Mouse (Mus musculus) forebrain, embryonic 13.5 days (tissue): ENCODE measurements around the gene Gm14190. TPM values are rescaled to one million over a fixed set of nuclear protein-coding genes. Genes with fewer than 3 reads are reported as not detected.
"Not testable (repeated sequence)": the region's sequence is repeated elsewhere in the genome, so short reads cannot be mapped to it uniquely, and the experiment has no call there.

Experiments used
- ATAC-seq: fragments of 200-750 bp; cut with Nextera tagmentation; 2 replicates; pipeline ENCODE4 v1.8.0; 2017
- H3K27ac ChIP-seq: fragments of 300-500 bp; sonication (generic); 2 replicates; pipeline ENCODE4 v1.5.1; 2015; ENCODE audit warnings: inconsistent platforms, mild to moderate bottlenecking, moderate library complexity
- H3K27me3 ChIP-seq: fragments of 300-500 bp; sonication (generic); 2 replicates; pipeline ENCODE4 v1.6.1; 2015; ENCODE audit warnings: mild to moderate bottlenecking, inconsistent platforms
- H3K36me3 ChIP-seq: fragments of 300-500 bp; sonication (generic); 2 replicates; pipeline ENCODE4 v1.6.1; 2015; ENCODE audit warnings: mild to moderate bottlenecking, inconsistent platforms; ENCODE audit not compliant: poor library complexity, severe bottlenecking
- H3K4me1 ChIP-seq: fragments of 300-500 bp; sonication (generic); 2 replicates; pipeline ENCODE4 v1.6.1; 2015; ENCODE audit warnings: inconsistent platforms
- H3K4me2 ChIP-seq: fragments of 300-500 bp; sonication (generic); 2 replicates; pipeline ENCODE4 v1.6.1; 2015; ENCODE audit warnings: inconsistent platforms, mild to moderate bottlenecking, moderate library complexity
- H3K4me3 ChIP-seq: fragments of 300-500 bp; sonication (generic); 2 replicates; pipeline ENCODE4 v1.5.1; 2015; ENCODE audit warnings: mild to moderate bottlenecking, inconsistent platforms
- H3K9ac ChIP-seq: fragments of 300-500 bp; sonication (generic); 2 replicates; pipeline ENCODE4 v1.6.1; 2015; ENCODE audit warnings: mild to moderate bottlenecking, inconsistent platforms
- H3K9me3 ChIP-seq: fragments of 300-500 bp; sonication (generic); replicated peaks from 2 replicates; pipeline ENCODE4 v1.6.1; 2016; ENCODE audit warnings: inconsistent platforms
- WGBS: fragments of 180-500 bp; shearing (Covaris S2); methylation state at CpG from one replicate; pipeline ENCODE4 v1.1.7; 2015; 5-methylcytosine and 5-hydroxymethylcytosine counted together
- polyA plus RNA-seq: library from polyadenylated mRNA; unstranded; fragments of >200 nt; fragmentation: Nextera tagmentation; extraction: Ambion mirVana; gene quantifications from 2 replicates; pipeline ENCODE4 v1.2.1, GENCODE M21; 2015

Gm14190 gene
- polyA plus RNA-seq = not detected in 2 replicates

GRCm38 (mm10) chr11:99690463-99690862, at the start of gene Gm14190:
TSS of gene Gm14190 (minus strand) at chr11:99690740.
- no peak within 1 kb of the TSS for H3K4me2 ChIP-seq
- H3K4me1 ChIP-seq = no peaks in the 10 kb centered on the region
- H3K9ac ChIP-seq = no peak within 1 kb of the TSS
- no peak within 1 kb of the TSS for H3K27ac ChIP-seq
- no peak for ATAC-seq
- no peaks in the 10 kb centered on the region for H3K9me3 ChIP-seq
- 95% methylated on average over 1 of the region's 1 CpGs for WGBS
- H3K27me3 ChIP-seq = no peaks in the 10 kb centered on the region
- no peak within 1 kb of the TSS for H3K4me3 ChIP-seq
- H3K36me3 ChIP-seq = no peaks in the 10 kb centered on the region

DNA sequence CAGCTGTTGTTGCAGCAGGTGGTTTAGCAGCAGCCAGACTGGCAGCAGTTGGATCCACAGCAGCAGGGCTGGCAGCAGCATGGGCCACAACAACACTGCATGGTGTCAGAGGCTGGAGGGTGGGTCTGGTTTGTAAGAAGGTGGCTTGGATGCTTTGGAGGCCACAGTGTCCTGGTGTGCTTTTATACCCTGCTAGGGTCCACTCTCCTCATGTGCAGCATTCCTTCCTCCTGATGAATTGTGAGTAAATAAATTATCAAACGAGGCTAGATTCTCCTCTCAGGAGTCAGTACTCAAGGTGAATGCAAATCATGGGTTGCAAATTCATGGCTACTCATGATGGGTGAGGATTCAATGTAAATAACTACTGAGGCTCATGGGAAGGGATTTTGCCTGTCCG, 43.6 kb upstream of the Gm14190 start, which contains the start of gene Gm14180:
TSS of gene Gm14180 (minus strand) at position 101 of the 400 bp plus-strand sequence.
- 67% methylated on average over 2 of the region's 2 CpGs for WGBS
- H3K27ac ChIP-seq = no peak within 1 kb of the TSS
- no peak within 1 kb of the TSS for H3K4me2 ChIP-seq
- H3K27me3 ChIP-seq = no peaks in the 10 kb centered on the region
- no peak for ATAC-seq
- H3K4me3 ChIP-seq = no peak within 1 kb of the TSS
- H3K36me3 ChIP-seq = no peaks in the 10 kb centered on the region
- H3K4me1 ChIP-seq = no peaks in the 10 kb centered on the region
- H3K9me3 ChIP-seq = no peaks in the 10 kb centered on the region
- H3K9ac ChIP-seq = no peak within 1 kb of the TSS

- Histone ChIP-seq H3K4me1 (no peaks in the 10 kb centered on the region), H3K27ac (no peak overlapping the region), H3K4me3 (no peak overlapping the region), H3K4me2 (no peak overlapping the region), H3K27me3 (no peaks in the 10 kb centered on the region), H3K36me3 (no peaks in the 10 kb centered on the region), H3K9me3 (no peaks in the 10 kb centered on the region), H3K9ac (no peak overlapping the region)
- 70% methylated on average over 2 of the region's 2 CpGs for WGBS
- ATAC-seq = no peak
Measured at GRCm38 (mm10) chr11:99724061-99724460, 33.5 kb upstream of the Gm14190 start.

- H3K4me3 ChIP-seq = no peak overlapping the region
- no peaks in the 10 kb centered on the region for H3K9me3 ChIP-seq
- H3K36me3 ChIP-seq = no peaks in the 10 kb centered on the region
- WGBS = 87% methylated on average over 1 of the region's 1 CpGs
- H3K27ac ChIP-seq = no peak overlapping the region
- H3K9ac ChIP-seq = no peak overlapping the region
- no peak for ATAC-seq
- no peaks in the 10 kb centered on the region for H3K27me3 ChIP-seq
- H3K4me2 ChIP-seq = no peak overlapping the region
- H3K4me1 ChIP-seq = no peaks in the 10 kb centered on the region
Measured at GRCm38 (mm10) chr11:99718759-99719158, 28.2 kb upstream of the Gm14190 start.

DNA sequence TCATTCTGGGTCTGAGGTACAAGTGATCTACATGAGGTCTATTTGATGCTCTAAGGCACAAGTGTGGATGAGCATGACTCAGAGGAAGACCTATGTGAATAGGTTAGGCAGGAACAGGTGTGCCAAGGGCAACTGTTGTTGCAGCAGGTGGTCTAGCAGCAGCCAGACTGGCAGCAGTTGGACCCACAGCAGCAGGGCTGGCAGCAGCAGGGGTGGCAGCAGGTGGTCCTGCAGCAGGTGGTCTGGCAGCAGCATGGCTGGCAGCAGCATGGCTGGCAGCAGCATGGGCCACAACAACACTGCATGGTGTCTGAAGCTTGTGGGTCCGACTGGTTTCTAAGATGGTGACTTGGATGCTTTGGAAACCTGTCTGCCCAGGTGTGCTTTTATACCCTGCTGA, 5.3 kb downstream of the Gm14190 start:
- not testable (repeated sequence) for H3K9ac ChIP-seq, ATAC-seq, H3K27me3 ChIP-seq, H3K9me3 ChIP-seq, H3K36me3 ChIP-seq, H3K4me3 ChIP-seq, H3K27ac ChIP-seq, H3K4me2 ChIP-seq, H3K4me1 ChIP-seq
- WGBS = 86% methylated on average over 1 of the region's 1 CpGs

DNA sequence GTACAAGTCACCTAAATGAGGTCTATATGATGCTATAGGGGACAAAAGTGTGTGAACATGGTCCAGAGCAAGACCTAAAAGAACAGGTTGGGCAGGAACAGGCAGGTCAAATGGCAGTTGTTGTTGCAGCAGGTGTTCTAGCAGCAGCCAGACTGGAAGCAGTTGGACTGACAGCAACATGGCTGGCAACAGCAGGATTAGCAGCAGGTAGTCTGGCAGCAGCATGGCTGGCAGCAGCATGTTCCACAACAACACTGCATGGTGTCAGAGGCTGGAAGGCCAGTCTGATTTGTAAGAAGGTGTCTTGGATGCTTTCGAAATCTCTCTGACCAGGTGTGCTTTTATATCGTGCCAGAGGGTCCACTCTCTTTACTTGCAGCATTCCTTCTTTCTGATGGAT, 7.1 kb downstream of the Gm14190 start:
- H3K27me3 ChIP-seq = no peaks in the 10 kb centered on the region
- no peak overlapping the region for H3K27ac ChIP-seq
- ATAC-seq = no peak
- H3K9ac ChIP-seq = no peak overlapping the region
- 83% methylated on average over 2 of the region's 2 CpGs for WGBS
- no peaks in the 10 kb centered on the region for H3K9me3 ChIP-seq
- H3K36me3 ChIP-seq = no peaks in the 10 kb centered on the region
- H3K4me2 ChIP-seq = no peak overlapping the region
- no peak overlapping the region for H3K4me3 ChIP-seq
- H3K4me1 ChIP-seq = no peaks in the 10 kb centered on the region

GRCm38 (mm10) chr11:99665860-99666259, 24.7 kb downstream of the Gm14190 start, which contains the start of gene Krtap4-6:
TSS of gene Krtap4-6 (minus strand) at chr11:99665960.
- Histone ChIP-seq H3K36me3 (no peaks in the 10 kb centered on the region), H3K9ac (no peak within 1 kb of the TSS), H3K9me3 (no peaks in the 10 kb centered on the region), H3K4me1 (no peaks in the 10 kb centered on the region), H3K27ac (no peak within 1 kb of the TSS), H3K4me3 (no peak within 1 kb of the TSS), H3K4me2 (no peak within 1 kb of the TSS), H3K27me3 (no peaks in the 10 kb centered on the region)
- ATAC-seq = no peak

GRCm38 (mm10) chr11:99662802-99663201, 27.7 kb downstream of the Gm14190 start:
- H3K36me3 ChIP-seq = no peaks in the 10 kb centered on the region
- no peak overlapping the region for H3K27ac ChIP-seq
- ATAC-seq = no peak
- H3K4me2 ChIP-seq = no peak overlapping the region
- WGBS = 93% methylated on average over 10 of the region's 10 CpGs
- no peaks in the 10 kb centered on the region for H3K27me3 ChIP-seq
- no peaks in the 10 kb centered on the region for H3K9me3 ChIP-seq
- no peaks in the 10 kb centered on the region for H3K4me1 ChIP-seq
- no peak overlapping the region for H3K9ac ChIP-seq
- no peak overlapping the region for H3K4me3 ChIP-seq

GRCm38 (mm10) chr11:99659256-99659655, 31.3 kb downstream of the Gm14190 start:
- Histone ChIP-seq H3K4me2 (no peak overlapping the region), H3K4me3 (no peak overlapping the region), H3K27ac (no peak overlapping the region), H3K27me3 (no peaks in the 10 kb centered on the region), H3K36me3 (no peaks in the 10 kb centered on the region), H3K4me1 (no peaks in the 10 kb centered on the region), H3K9me3 (no peaks in the 10 kb centered on the region), H3K9ac (no peak overlapping the region)
- no peak for ATAC-seq
- WGBS = 89% methylated on average over 4 of the region's 4 CpGs

GRCm38 (mm10) chr11:99658467-99659010, 32.0 kb downstream of the Gm14190 start, which contains the start of gene Gm11563:
TSS of gene Gm11563 (minus strand) at chr11:99658960.
- not testable (repeated sequence) for H3K36me3 ChIP-seq, H3K4me2 ChIP-seq, H3K9ac ChIP-seq, H3K27ac ChIP-seq, H3K4me3 ChIP-seq, H3K27me3 ChIP-seq, ATAC-seq, H3K4me1 ChIP-seq, H3K9me3 ChIP-seq
- 68% methylated on average over 10 of the region's 10 CpGs for WGBS

DNA sequence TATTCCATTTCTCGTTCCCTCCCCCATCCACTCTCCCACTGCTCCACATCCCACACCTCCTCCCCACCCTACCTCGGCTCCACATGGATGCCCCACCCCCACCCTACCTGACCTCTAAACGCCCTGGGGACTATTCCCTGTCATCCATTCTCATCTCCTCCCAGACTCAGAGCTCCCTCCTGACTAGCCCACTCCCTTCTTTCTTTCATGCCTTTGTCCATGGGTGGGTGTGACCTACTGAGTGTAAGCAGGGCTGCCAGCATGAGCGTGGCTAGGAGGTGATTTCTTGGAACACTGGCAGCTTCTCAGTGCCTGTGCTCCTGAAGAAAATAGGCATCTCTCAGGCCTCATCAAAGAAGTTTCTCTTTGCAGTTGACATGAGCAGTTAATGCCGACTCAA, 33.5 kb downstream of the Gm14190 start:
- no peak overlapping the region for H3K27ac ChIP-seq
- H3K9ac ChIP-seq = no peak overlapping the region
- H3K4me3 ChIP-seq = no peak overlapping the region
- H3K27me3 ChIP-seq = no peaks in the 10 kb centered on the region
- no peaks in the 10 kb centered on the region for H3K36me3 ChIP-seq
- H3K4me1 ChIP-seq = no peaks in the 10 kb centered on the region
- WGBS = 47% methylated on average over 5 of the region's 5 CpGs
- no peak for ATAC-seq
- H3K9me3 ChIP-seq = no peaks in the 10 kb centered on the region
- H3K4me2 ChIP-seq = no peak overlapping the region

GRCm38 (mm10) chr11:99650136-99650535, 40.4 kb downstream of the Gm14190 start, which contains the start of gene Gm11555:
TSS of gene Gm11555 (minus strand) at chr11:99650236.
- no peak within 1 kb of the TSS for H3K4me2 ChIP-seq
- no peaks in the 10 kb centered on the region for H3K9me3 ChIP-seq
- ATAC-seq = no peak
- WGBS = 88% methylated on average over 2 of the region's 2 CpGs
- no peak within 1 kb of the TSS for H3K27ac ChIP-seq
- H3K4me3 ChIP-seq = no peak within 1 kb of the TSS
- H3K36me3 ChIP-seq = no peaks in the 10 kb centered on the region
- no peaks in the 10 kb centered on the region for H3K4me1 ChIP-seq
- H3K9ac ChIP-seq = no peak within 1 kb of the TSS
- H3K27me3 ChIP-seq = no peaks in the 10 kb centered on the region

DNA sequence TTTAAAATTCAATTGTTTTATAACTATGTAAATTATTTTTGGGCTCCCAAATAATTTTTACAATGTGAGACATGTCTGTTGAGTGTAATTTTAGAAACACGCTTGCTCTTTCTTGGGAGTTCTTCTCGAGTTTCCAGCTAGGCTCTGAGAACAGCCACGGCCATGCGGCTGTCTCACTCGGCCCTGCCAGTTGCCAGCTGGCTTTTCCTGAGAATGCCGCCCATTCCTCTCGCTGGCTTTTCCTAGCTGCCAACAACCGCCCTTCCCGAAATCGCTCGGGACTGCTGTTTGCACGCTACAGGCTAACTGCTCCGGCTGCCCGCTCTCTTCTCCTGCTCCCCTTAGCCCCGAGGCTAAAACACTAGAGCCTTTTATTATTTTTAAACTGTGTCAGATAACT, 44.1 kb downstream of the Gm14190 start:
- Histone ChIP-seq H3K36me3 (no peaks in the 10 kb centered on the region), H3K9ac (no peak overlapping the region), H3K4me3 (no peak overlapping the region), H3K9me3 (no peaks in the 10 kb centered on the region), H3K27ac (no peak overlapping the region), H3K27me3 (no peaks in the 10 kb centered on the region), H3K4me2 (no peak overlapping the region), H3K4me1 (no peaks in the 10 kb centered on the region)
- no peak for ATAC-seq
- 89% methylated on average over 15 of the region's 15 CpGs for WGBS
